Mouse (Mus musculus): ENCODE data around the gene Gm49395.

Gene Gm49395

DNA sequence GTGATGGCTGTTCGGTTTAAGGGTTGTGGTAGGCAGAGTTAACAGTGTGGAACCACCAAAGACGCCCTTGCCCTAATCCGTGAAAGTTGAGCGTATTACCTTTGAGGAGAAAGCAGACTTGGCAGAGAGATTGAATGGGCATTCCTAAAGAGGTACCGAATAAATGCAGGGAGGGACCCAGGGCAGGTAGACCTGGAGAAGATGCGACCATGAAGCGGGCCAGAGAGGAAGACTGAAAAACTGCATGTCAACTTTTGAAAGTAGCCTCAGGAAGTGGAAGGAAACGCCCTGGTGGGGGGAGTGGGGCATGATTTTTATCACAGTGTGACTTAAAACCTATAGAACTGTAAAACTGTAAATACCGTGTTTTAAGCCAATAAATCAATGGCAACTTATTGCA is 2.3 kb downstream of the Gm49395 start:
- no peak for DNase-seq (ENCODE audit: low spot score in 2 of 2)

- DNase-seq (ENCODE audit: low spot score in 2 of 2) = no peak
These were observed 3.5 kb downstream of the Gm49395 start for GRCm38 (mm10) chr13:115098227-115098626.

- no peak for DNase-seq (ENCODE audit: low spot score in 2 of 2)
These were observed 4.8 kb downstream of the Gm49395 start for GRCm38 (mm10) chr13:115096965-115097364.

- no peak for DNase-seq (ENCODE audit: low spot score in 2 of 2)
These were observed 5.5 kb downstream of the Gm49395 start for GRCm38 (mm10) chr13:115096216-115096615.

GRCm38 (mm10) chr13:115095392-115095791 is 6.3 kb downstream of the Gm49395 start:
- DNase-seq (ENCODE audit: low spot score in 2 of 2) = no peak

- DNase-seq (ENCODE audit: low spot score in 2 of 2) = peak in 1 of 2 experiments; percentile 23
These were observed 10.2 kb downstream of the Gm49395 start for GRCm38 (mm10) chr13:115091511-115091910.

DNA sequence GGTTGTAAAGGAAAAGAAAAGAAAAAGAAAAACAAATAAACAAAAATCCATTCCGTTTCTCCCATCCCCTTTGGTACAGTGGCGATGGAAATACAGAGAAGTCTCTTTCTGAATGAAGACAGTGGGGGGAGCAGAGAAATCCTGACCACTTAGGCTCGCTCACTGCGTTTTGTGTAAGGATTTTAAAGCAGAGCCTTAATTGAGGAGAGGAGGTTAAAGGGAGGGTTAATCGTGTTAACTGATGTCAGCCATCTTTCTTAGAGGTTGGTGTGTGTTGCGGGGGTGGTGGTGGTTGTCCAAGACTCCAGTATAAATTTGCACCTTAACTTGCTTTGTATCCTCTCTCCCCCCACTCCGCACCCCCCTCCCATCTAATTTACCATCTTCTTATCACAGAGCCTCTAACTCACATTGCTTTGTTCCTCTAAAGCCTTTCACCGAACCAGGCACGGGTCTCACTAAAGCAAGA is 10.7 kb downstream of the Gm49395 start:
- no peak for DNase-seq (ENCODE audit: low spot score in 2 of 2)

- DNase-seq (ENCODE audit: low spot score in 2 of 2) = peak; percentile 93 to 97
These were observed 11.4 kb downstream of the Gm49395 start, which contains the start of gene Pelo for GRCm38 (mm10) chr13:115090069-115090976. Gene Pelo, minus strand, starts transcription at chr13:115090186.

DNA sequence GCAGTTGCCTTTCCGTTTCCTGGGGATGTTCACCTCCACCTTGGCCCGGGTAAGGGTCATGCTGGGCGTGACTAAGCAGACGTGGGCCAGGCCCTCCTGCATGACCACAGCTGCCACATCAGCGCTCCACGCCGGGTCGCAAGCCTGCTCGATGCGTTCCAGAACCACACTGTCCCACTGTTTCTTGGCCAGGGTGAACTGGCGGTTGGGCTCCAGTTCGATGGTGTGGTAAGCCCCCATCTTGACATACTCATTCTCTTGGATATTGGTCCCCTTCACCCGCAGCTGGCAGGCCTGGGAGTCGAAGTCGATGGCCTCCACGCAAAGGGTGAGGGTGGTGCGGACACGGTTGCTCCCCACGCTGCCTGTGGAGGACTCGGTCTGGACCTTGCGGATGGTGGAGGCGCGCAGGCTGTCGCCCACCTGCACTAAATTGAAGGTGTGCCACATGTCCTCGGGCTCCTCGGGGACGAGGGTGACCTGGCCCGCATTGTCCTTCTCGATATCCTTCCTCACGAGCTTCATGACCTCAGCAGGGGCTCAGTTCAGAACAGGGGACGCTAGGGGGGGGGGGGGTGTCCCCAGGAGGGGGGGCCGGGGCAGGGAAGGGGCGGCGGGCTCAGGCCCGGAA is 12.2 kb downstream of the Gm49395 start:
- peak; percentile 46 to 48 for DNase-seq (ENCODE audit: low spot score in 2 of 2)

GRCm38 (mm10) chr13:115089020-115089394 is 12.7 kb downstream of the Gm49395 start:
- DNase-seq (ENCODE audit: low spot score in 2 of 2) = no peak

- no peak for DNase-seq (ENCODE audit: low spot score in 2 of 2)
These were observed 15.7 kb downstream of the Gm49395 start for GRCm38 (mm10) chr13:115085974-115086373.

DNA sequence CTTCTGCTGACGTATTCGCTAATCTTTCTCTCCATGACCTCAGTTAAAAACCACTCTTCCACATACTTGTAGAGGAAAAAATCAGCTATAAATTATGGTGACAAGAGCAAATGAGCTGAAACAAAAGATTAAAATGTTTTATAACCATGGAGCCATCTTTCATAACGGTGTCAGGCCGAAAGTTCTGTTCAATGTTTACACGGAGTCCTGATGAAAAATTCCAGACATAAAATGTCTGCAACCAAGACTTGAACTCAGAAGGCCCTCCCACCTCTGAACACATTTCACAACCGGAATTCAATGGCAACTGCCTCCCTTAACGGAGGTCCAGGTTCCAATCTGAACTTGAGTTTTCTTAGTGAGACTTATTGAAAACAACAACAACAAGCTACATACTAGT is 19.4 kb downstream of the Gm49395 start:
- no peak for DNase-seq (ENCODE audit: low spot score in 2 of 2)

- no peak for DNase-seq (ENCODE audit: low spot score in 2 of 2)
These were observed 21.6 kb downstream of the Gm49395 start for GRCm38 (mm10) chr13:115079996-115080585.

- DNase-seq (ENCODE audit: low spot score in 2 of 2) = no peak
These were observed 22.6 kb downstream of the Gm49395 start for GRCm38 (mm10) chr13:115078997-115079685.

- DNase-seq (ENCODE audit: low spot score in 2 of 2) = no peak
These were observed 24.2 kb downstream of the Gm49395 start for GRCm38 (mm10) chr13:115077346-115078134.

GRCm38 (mm10) chr13:115072386-115072785 is 29.3 kb downstream of the Gm49395 start:
- DNase-seq (ENCODE audit: low spot score in 2 of 2) = no peak

DNA sequence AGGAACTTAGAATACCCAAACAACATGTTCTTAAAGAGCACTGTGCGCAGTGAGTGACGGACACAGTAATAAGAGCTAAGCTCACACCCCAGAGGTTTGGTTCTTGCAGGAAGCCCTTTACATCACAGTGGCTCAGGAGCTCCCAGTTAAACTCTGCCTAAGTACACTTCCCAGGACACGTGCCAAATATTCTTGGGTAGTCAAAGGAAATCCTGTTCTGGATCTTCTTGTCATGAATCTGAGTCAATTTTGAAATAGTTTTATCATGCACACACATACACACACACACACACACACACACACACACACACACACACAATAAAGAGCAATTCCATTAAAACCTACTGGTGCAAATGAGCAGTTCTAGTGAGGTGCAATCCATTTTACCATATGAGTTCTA is 30.3 kb downstream of the Gm49395 start:
- DNase-seq (ENCODE audit: low spot score in 2 of 2) = no peak

- DNase-seq (ENCODE audit: low spot score in 2 of 2) = no peak
These were observed 33.8 kb downstream of the Gm49395 start for GRCm38 (mm10) chr13:115067968-115068330.

DNA sequence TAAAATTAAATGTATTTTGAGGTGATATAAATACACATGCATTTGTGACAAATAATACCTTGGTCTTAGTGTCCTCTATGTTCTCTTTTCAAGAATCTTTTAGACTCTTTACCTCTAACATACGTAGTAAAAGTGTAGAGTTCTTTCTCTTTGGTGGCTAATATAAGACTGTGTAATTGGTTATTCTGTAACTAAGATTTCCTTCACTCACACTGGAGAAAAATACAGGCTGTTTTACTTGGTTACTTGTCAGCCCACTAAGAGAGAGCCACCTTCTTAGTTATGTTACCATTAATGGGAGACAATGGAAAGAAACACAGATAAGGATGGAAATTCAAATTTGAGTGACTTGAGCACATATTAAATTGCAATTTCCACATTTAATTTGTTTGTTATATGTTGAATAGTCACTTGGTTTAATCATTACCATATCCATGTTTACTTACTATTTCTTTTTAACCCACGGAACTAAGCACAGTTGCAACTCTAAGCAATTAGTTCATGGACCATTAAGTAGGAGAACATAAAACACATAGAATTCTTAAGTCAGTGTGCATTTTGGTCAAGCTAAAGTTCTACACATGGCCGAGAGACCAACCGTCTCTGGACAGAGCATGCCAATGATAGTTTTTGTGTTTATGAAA is 34.3 kb downstream of the Gm49395 start:
- no peak for DNase-seq (ENCODE audit: low spot score in 2 of 2)

DNA sequence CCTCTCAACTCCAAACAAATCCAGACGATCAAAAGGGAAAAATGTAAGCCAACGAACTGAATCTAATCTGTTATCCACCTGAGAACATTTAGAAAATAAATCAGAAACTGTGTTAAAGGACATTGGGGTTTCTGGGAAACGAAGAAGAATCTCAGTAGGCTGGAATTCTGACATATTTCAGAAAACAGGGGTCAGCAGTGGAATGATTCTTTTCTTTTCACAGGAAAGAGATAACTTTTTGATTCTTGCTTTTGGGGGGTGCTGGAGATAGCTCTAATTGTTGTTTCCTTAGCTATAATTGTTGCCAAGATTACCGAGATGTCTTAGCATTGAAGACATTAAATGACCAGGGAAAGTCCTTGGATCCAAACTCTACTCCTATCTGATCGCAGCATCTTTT is 44.2 kb downstream of the Gm49395 start:
- no peak for DNase-seq (ENCODE audit: low spot score in 2 of 2)

DNA sequence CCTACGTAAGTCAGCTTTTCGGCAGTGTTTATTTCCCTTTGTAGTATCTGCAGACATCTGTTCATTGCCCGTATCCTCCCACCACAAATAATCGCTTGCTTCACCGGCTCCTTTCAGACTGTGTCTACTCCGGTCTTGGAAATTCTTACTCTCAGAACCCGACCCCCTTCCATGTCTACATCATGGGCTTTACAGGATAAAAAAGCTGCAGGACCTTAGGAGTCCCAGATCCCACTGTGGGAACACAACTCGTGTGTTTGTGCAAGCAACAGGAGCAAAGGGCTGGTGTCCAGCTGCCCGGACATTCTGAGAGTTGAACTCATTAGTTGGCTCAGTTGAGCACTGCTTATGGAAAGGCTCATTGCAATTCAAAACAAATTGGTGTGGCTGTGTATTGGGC is 46.9 kb downstream of the Gm49395 start:
- no peak for DNase-seq (ENCODE audit: low spot score in 2 of 2)
